Mouse (Mus musculus) cerebellum, postnatal 10 days (tissue): ENCODE measurements around the gene E130114P18Rik.

ENCODE experiments used
- DNase-seq, 2 experiments: peaks; one replicate each; pipeline ENCODE4 v3.0.0; 2021; ENCODE audit warnings: mixed read lengths in 2 of 2

The E130114P18Rik gene

GRCm38 (mm10) chr4:97777706-97778176 is at the start of gene E130114P18Rik:
Gene E130114P18Rik (minus strand): TSS chr4:97778078.
- peak; percentile 80 for DNase-seq

- no peak for DNase-seq
Measured at GRCm38 (mm10) chr4:97827115-97827514, 49.2 kb upstream of the E130114P18Rik start.

GRCm38 (mm10) chr4:97825841-97826240 is 48.0 kb upstream of the E130114P18Rik start:
- no peak for DNase-seq

GRCm38 (mm10) chr4:97825432-97825831 is 47.6 kb upstream of the E130114P18Rik start:
- DNase-seq, result no peak

- peak in 1 of 2 experiments; percentile 24 for DNase-seq
Measured at GRCm38 (mm10) chr4:97824451-97824850, 46.6 kb upstream of the E130114P18Rik start.

- DNase-seq, result no peak
Measured at GRCm38 (mm10) chr4:97823512-97823911, 45.6 kb upstream of the E130114P18Rik start.

- no peak for DNase-seq
Measured at GRCm38 (mm10) chr4:97821556-97822251, 43.8 kb upstream of the E130114P18Rik start.

GRCm38 (mm10) chr4:97820474-97821259 is 42.8 kb upstream of the E130114P18Rik start:
- no peak for DNase-seq

- DNase-seq, result no peak
Measured at GRCm38 (mm10) chr4:97819101-97819500, 41.2 kb upstream of the E130114P18Rik start.

GRCm38 (mm10) chr4:97818498-97818897 is 40.6 kb upstream of the E130114P18Rik start:
- no peak for DNase-seq

GRCm38 (mm10) chr4:97817741-97818140 is 39.9 kb upstream of the E130114P18Rik start:
- DNase-seq, result no peak

GRCm38 (mm10) chr4:97816753-97817152 is 38.9 kb upstream of the E130114P18Rik start:
- DNase-seq, result no peak

- DNase-seq, result no peak
Measured at GRCm38 (mm10) chr4:97816001-97816400, 38.1 kb upstream of the E130114P18Rik start.

GRCm38 (mm10) chr4:97814515-97814914 is 36.6 kb upstream of the E130114P18Rik start:
- DNase-seq, result no peak

GRCm38 (mm10) chr4:97813996-97814395 is 36.1 kb upstream of the E130114P18Rik start:
- DNase-seq, result no peak

GRCm38 (mm10) chr4:97813035-97813434 is 35.2 kb upstream of the E130114P18Rik start:
- no peak for DNase-seq

- peak; percentile 29 to 44 for DNase-seq
Measured at GRCm38 (mm10) chr4:97810348-97810939, 32.6 kb upstream of the E130114P18Rik start.

GRCm38 (mm10) chr4:97809582-97810295 is 31.9 kb upstream of the E130114P18Rik start:
- DNase-seq, result no peak

GRCm38 (mm10) chr4:97808885-97809284 is 31.0 kb upstream of the E130114P18Rik start:
- DNase-seq, result no peak

- no peak for DNase-seq
Measured at GRCm38 (mm10) chr4:97806924-97807323, 29.0 kb upstream of the E130114P18Rik start.

- no peak for DNase-seq
Measured at GRCm38 (mm10) chr4:97805896-97806808, 28.3 kb upstream of the E130114P18Rik start.

GRCm38 (mm10) chr4:97805255-97805654 is 27.4 kb upstream of the E130114P18Rik start:
- peak; percentile 68 to 69 for DNase-seq
